Mouse (Mus musculus): ENCODE measurements around the gene Stxbp1.
A peak's percentile ranks its signal among the peaks of the same experiment; 100 is the strongest.

- TF ChIP-seq CTCF (IDR thresholded peaks at IDR 0.05; ENCODE audit: extremely low read depth, insufficient read depth, insufficient read length, insufficient replicate concordance) (peak; percentile 94), POLR2A (IDR thresholded peaks at IDR 0.05; ENCODE audit: low read depth, low read length) (no peak)
Measured at GRCm38 (mm10) chr2:32857584-32857983, 10.5 kb upstream of the Stxbp1 start.
